10 mouse cellular contexts compared by ENCODE assay signal in genomic region chr5:134101322-134101721, GRCm38 (mm10). TPM values are rescaled to one million over a fixed set of nuclear protein-coding genes. Genes with fewer than 3 reads are reported as not detected.
DNase-seq lines count a peak whose midpoint lies in the region; ATAC-seq and TF ChIP-seq lines count a peak whose summit lies in the region.
"Had no signal": no experiment of that assay in that cellular context is flagged by ENCODE, and none has a peak within 500 bp of the region (broad histone marks: within the 10 kb centered on the region; RNA-seq: fewer than 3 reads in every experiment).

No protein-coding gene starts in this region.

- TF ChIP-seq EP300 in stomach, postnatal 0 days (optimal IDR thresholded peaks at IDR 0.05) = no peak

- H3K4me1 ChIP-seq in lung, embryonic 14.5 days (ENCODE audit: insufficient read depth) = no peaks in the 10 kb centered on the region; the same call in 1 of the 2 replicates
- H3K4me1 ChIP-seq in lung, adult 2 months (ENCODE audit: control insufficient read depth, insufficient read depth, low read length) = peaks cover 6% of the 10 kb centered on the region; the same call in 1 of the 2 replicates
- H3K4me1 ChIP-seq in hindbrain, embryonic 16.5 days (ENCODE audit: control insufficient read depth, insufficient read depth, low read depth, low read length) = peaks cover 20% of the 10 kb centered on the region
- peaks cover 36% of the 10 kb centered on the region for H3K4me1 ChIP-seq in limb, embryonic 13.5 days
- peaks cover 2% of the 10 kb centered on the region; the same call in 1 of the 2 replicates for H3K4me1 ChIP-seq in stomach, postnatal 0 days (replicated peaks; ENCODE audit: control insufficient read depth, insufficient read depth)

- TF ChIP-seq POLR2A in lung, adult 2 months (IDR thresholded peaks at IDR 0.05; ENCODE audit: borderline replicate concordance, extremely low read depth, low read depth, low read length) = no peak

- 58% methylated on average over 5 of the region's 5 CpGs for WGBS in lung, embryonic 14.5 days
- 75% methylated on average over 5 of the region's 5 CpGs for WGBS in lung, adult 2 months
- WGBS in hindbrain, embryonic 16.5 days = 46% methylated on average over 5 of the region's 5 CpGs
- 57% methylated on average over 5 of the region's 5 CpGs for WGBS in limb, embryonic 13.5 days
- 67% methylated on average over 5 of the region's 5 CpGs for WGBS in stomach, postnatal 0 days

- H3K4me3 ChIP-seq in lung, embryonic 14.5 days (ENCODE audit: low read depth, low read length) = no peak overlapping the region
- H3K4me3 ChIP-seq in lung, adult 2 months (replicated peaks; ENCODE audit: extremely low read depth, low read depth, low read length) = no peak overlapping the region
- H3K4me3 ChIP-seq in hindbrain, embryonic 16.5 days (ENCODE audit: low read length) = peak overlapping the region; percentile 89
- peak overlapping the region; percentile 77; the same call in 1 of the 2 replicates for H3K4me3 ChIP-seq in limb, embryonic 13.5 days
- no peak overlapping the region for H3K4me3 ChIP-seq in stomach, postnatal 0 days (ENCODE audit: low read depth, low read length)

- intact Hi-C loops in left cerebral cortex, postnatal 36 days (cut with DNase I) = no loop called here

- no peak for ATAC-seq in lung, embryonic 14.5 days (ENCODE audit: insufficient read depth)
- ATAC-seq in hindbrain, embryonic 16.5 days = no peak
- ATAC-seq in limb, embryonic 13.5 days (ENCODE audit: low FRiP score, low read depth) = no peak
- ATAC-seq in stomach, postnatal 0 days (ENCODE audit: low FRiP score, low TSS enrichment) = no peak

- peak overlapping the region; percentile 21; the same call in 1 of the 2 replicates for H3K4me2 ChIP-seq in lung, embryonic 14.5 days
- H3K4me2 ChIP-seq in hindbrain, embryonic 16.5 days (ENCODE audit: low read length) = peak overlapping the region; percentile 91
- H3K4me2 ChIP-seq in limb, embryonic 13.5 days (replicated peaks) = peak overlapping the region; percentile 92
- H3K4me2 ChIP-seq in stomach, postnatal 0 days (replicated peaks; ENCODE audit: low read depth) = no peak overlapping the region

- DNase-seq in lung, embryonic 14.5 days = no peak
- DNase-seq in lung, adult 2 months = no peak
- DNase-seq in stomach, postnatal 0 days (ENCODE audit: low spot score) = no peak
- DNase-seq in c-Kit-positive CD71-positive TER-119-positive erythroid progenitor cells, embryonic 14.5 days (ENCODE audit: low spot score) = no peak
- DNase-seq in layer of hippocampus, adult 8-10 months (ENCODE audit: low spot score in 2 of 2) = no peak
- no peak for DNase-seq in left cerebral cortex, postnatal 36 days (ENCODE audit: low spot score in 2 of 2)
- DNase-seq: adrenal gland, postnatal 25 days had no signal

- no peaks in the 10 kb centered on the region for H3K9me3 ChIP-seq in lung, embryonic 14.5 days (ENCODE audit: low read depth, low read length)
- no peaks in the 10 kb centered on the region for H3K9me3 ChIP-seq in hindbrain, embryonic 16.5 days (ENCODE audit: control insufficient read depth, low read length)
- no peaks in the 10 kb centered on the region for H3K9me3 ChIP-seq in limb, embryonic 13.5 days
- H3K9me3 ChIP-seq in stomach, postnatal 0 days (ENCODE audit: control insufficient read depth, low read length) = no peaks in the 10 kb centered on the region
- H3K9me3 ChIP-seq: lung, embryonic 15.5 days had no signal

- TF ChIP-seq CTCF in lung, embryonic 14.5 days (IDR thresholded peaks at IDR 0.05; ENCODE audit: low read depth) = no peak
- no peak for TF ChIP-seq CTCF in lung, adult 2 months (IDR thresholded peaks at IDR 0.05; ENCODE audit: insufficient read depth, low read length)
- no peak for TF ChIP-seq CTCF in stomach, postnatal 0 days (IDR thresholded peaks at IDR 0.05; ENCODE audit: low read depth)

- H3K27me3 ChIP-seq in lung, embryonic 14.5 days (ENCODE audit: insufficient read depth, low read length) = no peaks in the 10 kb centered on the region
- H3K27me3 ChIP-seq in hindbrain, embryonic 16.5 days (replicated peaks; ENCODE audit: control insufficient read depth, insufficient read depth, low read length) = no peaks in the 10 kb centered on the region
- H3K27me3 ChIP-seq in limb, embryonic 13.5 days = no peaks in the 10 kb centered on the region
- no peaks in the 10 kb centered on the region for H3K27me3 ChIP-seq in stomach, postnatal 0 days (ENCODE audit: control insufficient read depth, insufficient read depth, low read length)
- H3K27me3 ChIP-seq: lung, embryonic 15.5 days had no signal

- H3K36me3 ChIP-seq in lung, embryonic 14.5 days (ENCODE audit: insufficient read depth) = no peaks in the 10 kb centered on the region
- peaks cover 6% of the 10 kb centered on the region; the same call in 1 of the 2 replicates for H3K36me3 ChIP-seq in hindbrain, embryonic 16.5 days (ENCODE audit: control insufficient read depth, insufficient read depth, low read length)
- peaks cover 12% of the 10 kb centered on the region for H3K36me3 ChIP-seq in limb, embryonic 13.5 days
- no peaks in the 10 kb centered on the region for H3K36me3 ChIP-seq in stomach, postnatal 0 days (ENCODE audit: control insufficient read depth, insufficient read depth, low read length)
- H3K36me3 ChIP-seq: lung, embryonic 15.5 days had no signal

- no peak overlapping the region for H3K27ac ChIP-seq in lung, embryonic 14.5 days (ENCODE audit: low read depth)
- H3K27ac ChIP-seq in hindbrain, embryonic 16.5 days (ENCODE audit: low read depth, low read length) = 0 out of 2 replicates have a peak overlapping the region, but pooled peaks have one; percentile 29
- no peak overlapping the region for H3K27ac ChIP-seq in limb, embryonic 13.5 days
- 0 out of 2 replicates have a peak overlapping the region, but pooled peaks have one; percentile 18 for H3K27ac ChIP-seq in stomach, postnatal 0 days (replicated peaks)
- H3K27ac ChIP-seq: lung, embryonic 15.5 days had no signal

- no peak overlapping the region for H3K9ac ChIP-seq in lung, embryonic 14.5 days
- peak overlapping the region; percentile 51 for H3K9ac ChIP-seq in hindbrain, embryonic 16.5 days (ENCODE audit: low read depth, low read length)
- H3K9ac ChIP-seq in limb, embryonic 13.5 days = peak overlapping the region; percentile 19; the same call in 1 of the 2 replicates
- H3K9ac ChIP-seq in stomach, postnatal 0 days (ENCODE audit: low read length) = no peak overlapping the region
- H3K9ac ChIP-seq: lung, embryonic 15.5 days had no signal

RNA-seq across cellular contexts. Expression of gene Castor2, which starts 1.8 kb away (rescaled TPM):
- polyA plus RNA-seq in lung, embryonic 14.5 days (2014; fragmentation: Nextera tagmentation; extraction: Ambion mirVana) = 3.7 and 4.9 TPM in 2 replicates
- 6.6 and 11.2 TPM in 2 replicates for polyA plus RNA-seq in lung, adult 2 months (2012; rRNA removed)
- 25.3 and 30.7 TPM in 2 replicates for polyA plus RNA-seq in hindbrain, embryonic 16.5 days (2015; fragmentation: Nextera tagmentation; extraction: Ambion mirVana)
- 10.4 and 10.5 TPM in 2 replicates for polyA plus RNA-seq in limb, embryonic 13.5 days (2015; fragmentation: Nextera tagmentation; extraction: Ambion mirVana)
- polyA plus RNA-seq in stomach, postnatal 0 days (2015; fragmentation: Nextera tagmentation; extraction: Ambion mirVana) = 3.8 and 4.0 TPM in 2 replicates
- 100 to 1,000 TPM in 1 of 4 experiments, 10 to 100 TPM in 3; 53.3 to 102 (median 68.7) TPM for total RNA-seq in layer of hippocampus, adult 8-10 months (2022)
- 10 to 100 TPM; 81.8 to 92.0 TPM for total RNA-seq in left cerebral cortex, postnatal 36 days (2021)

Comparison
In these comparisons a context has a peak if more than half of its experiments do, and no peak if none do; other contexts are left out.
1. H3K27ac ChIP-seq: peak in hindbrain, embryonic 16.5 days (single experiment) and stomach, postnatal 0 days (single experiment); none in lung, embryonic 14.5 days (single experiment) and limb, embryonic 13.5 days (single experiment).
2. H3K4me3 ChIP-seq: peak in hindbrain, embryonic 16.5 days (single experiment) and limb, embryonic 13.5 days (single experiment); none in lung, embryonic 14.5 days (single experiment), lung, adult 2 months (single experiment) and stomach, postnatal 0 days (single experiment).
3. H3K9ac ChIP-seq: peak in hindbrain, embryonic 16.5 days (single experiment) and limb, embryonic 13.5 days (single experiment); none in lung, embryonic 14.5 days (single experiment) and stomach, postnatal 0 days (single experiment).